Mouse (Mus musculus) heart, adult 2 months (tissue): ENCODE measurements around the gene Tgfbr3.

Experiments used
- CTCF ChIP-seq: fragments of 200-600 bp; IDR thresholded peaks from 2 replicates; pipeline ENCODE4 v1.8.1; 2022; ENCODE audit warnings: antibody characterized with exemption, mild to moderate bottlenecking, moderate library complexity
- EP300 ChIP-seq: fragments of 200-500 bp; IDR thresholded peaks from 2 replicates; pipeline ENCODE4 v1.6.1; 2011; ENCODE audit warnings: low read depth, low read length, control low read depth; ENCODE audit not compliant: insufficient read depth
- POLR2A ChIP-seq: fragments of 200-500 bp; IDR thresholded peaks from 2 replicates; pipeline ENCODE4 v1.6.1; 2011; ENCODE audit warnings: mild to moderate bottlenecking, low read depth, low read length, control low read depth; ENCODE audit not compliant: insufficient read depth

- no peak for TF ChIP-seq POLR2A
- peak; percentile 41 for TF ChIP-seq CTCF
- TF ChIP-seq EP300, result no peak
Observed at GRCm38 (mm10) chr5:107227580-107227979, 61.8 kb downstream of the Tgfbr3 start.
